Mouse (Mus musculus): ENCODE results near the gene Wdfy4. TPM values are rescaled to one million over a fixed set of nuclear protein-coding genes. Genes with fewer than 3 reads are reported as not detected.

Gene Wdfy4
- polyA plus RNA-seq, 1 experiment from 2014 or later: 0.45 TPM

- Histone ChIP-seq H3K27ac (ENCODE audit: low read length) (no peak overlapping the region), H3K4me2 (ENCODE audit: low read length) (no peak overlapping the region), H3K4me3 (ENCODE audit: low read depth, low read length) (no peak overlapping the region), H3K9me3 (replicated peaks; ENCODE audit: control insufficient read depth, low read length, poor library complexity, severe bottlenecking) (no peaks in the 10 kb centered on the region), H3K4me1 (ENCODE audit: control insufficient read depth, insufficient read depth, low read length) (no peaks in the 10 kb centered on the region), H3K36me3 (ENCODE audit: control insufficient read depth, insufficient read depth, low read length) (no peaks in the 10 kb centered on the region), H3K9ac (ENCODE audit: low read depth, low read length) (no peak overlapping the region), H3K27me3 (ENCODE audit: control insufficient read depth, insufficient read depth, low read depth, low read length) (no peaks in the 10 kb centered on the region)
- 78% methylated on average over 4 of the region's 4 CpGs for WGBS
- no peak for ATAC-seq
These were observed 10.1 kb downstream of the Wdfy4 start for GRCm38 (mm10) chr14:33175059-33175821.

DNA sequence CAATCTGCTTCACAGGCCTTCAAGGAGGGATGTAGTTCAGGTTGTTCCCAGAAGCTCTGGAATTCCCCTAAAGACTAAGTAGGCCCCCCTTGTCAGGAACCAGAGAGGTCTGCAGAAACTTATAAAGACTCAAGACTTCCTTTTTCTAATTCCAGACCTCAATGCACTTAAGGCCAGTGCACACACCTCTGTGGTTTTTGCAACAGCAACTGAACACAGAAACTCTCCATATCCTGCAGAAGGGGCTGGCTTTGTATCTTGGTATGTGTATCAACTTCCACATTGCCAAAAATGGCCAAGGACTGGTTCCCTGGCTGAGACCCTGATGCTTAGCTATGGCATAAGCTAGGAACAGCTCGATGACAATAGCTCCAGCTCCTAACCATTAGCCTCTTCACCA is 13.4 kb downstream of the Wdfy4 start:
- no peaks in the 10 kb centered on the region for H3K9me3 ChIP-seq (replicated peaks; ENCODE audit: control insufficient read depth, low read length, poor library complexity, severe bottlenecking)
- no peak overlapping the region for H3K27ac ChIP-seq (ENCODE audit: low read length)
- no peak overlapping the region for H3K4me2 ChIP-seq (ENCODE audit: low read length)
- 77% methylated on average over 1 of the region's 1 CpGs for WGBS
- no peaks in the 10 kb centered on the region for H3K27me3 ChIP-seq (ENCODE audit: control insufficient read depth, insufficient read depth, low read depth, low read length)
- H3K9ac ChIP-seq (ENCODE audit: low read depth, low read length): no peak overlapping the region
- no peaks in the 10 kb centered on the region for H3K36me3 ChIP-seq (ENCODE audit: control insufficient read depth, insufficient read depth, low read length)
- no peak for ATAC-seq
- H3K4me1 ChIP-seq (ENCODE audit: control insufficient read depth, insufficient read depth, low read length): no peaks in the 10 kb centered on the region
- H3K4me3 ChIP-seq (ENCODE audit: low read depth, low read length): no peak overlapping the region

GRCm38 (mm10) chr14:33168750-33169149 is 16.6 kb downstream of the Wdfy4 start:
- no peaks in the 10 kb centered on the region for H3K36me3 ChIP-seq (ENCODE audit: control insufficient read depth, insufficient read depth, low read length)
- no peaks in the 10 kb centered on the region for H3K4me1 ChIP-seq (ENCODE audit: control insufficient read depth, insufficient read depth, low read length)
- no peak overlapping the region for H3K27ac ChIP-seq (ENCODE audit: low read length)
- 93% methylated on average over 4 of the region's 4 CpGs for WGBS
- no peaks in the 10 kb centered on the region for H3K27me3 ChIP-seq (ENCODE audit: control insufficient read depth, insufficient read depth, low read depth, low read length)
- H3K4me3 ChIP-seq (ENCODE audit: low read depth, low read length): no peak overlapping the region
- no peaks in the 10 kb centered on the region for H3K9me3 ChIP-seq (replicated peaks; ENCODE audit: control insufficient read depth, low read length, poor library complexity, severe bottlenecking)
- ATAC-seq: no peak
- no peak overlapping the region for H3K4me2 ChIP-seq (ENCODE audit: low read length)
- no peak overlapping the region for H3K9ac ChIP-seq (ENCODE audit: low read depth, low read length)

GRCm38 (mm10) chr14:33162238-33162637 is 23.1 kb downstream of the Wdfy4 start:
- Histone ChIP-seq H3K4me1 (ENCODE audit: control insufficient read depth, insufficient read depth, low read length) (no peaks in the 10 kb centered on the region), H3K9me3 (replicated peaks; ENCODE audit: control insufficient read depth, low read length, poor library complexity, severe bottlenecking) (no peaks in the 10 kb centered on the region), H3K27ac (ENCODE audit: low read length) (no peak overlapping the region), H3K27me3 (ENCODE audit: control insufficient read depth, insufficient read depth, low read depth, low read length) (no peaks in the 10 kb centered on the region), H3K4me3 (ENCODE audit: low read depth, low read length) (no peak overlapping the region), H3K9ac (ENCODE audit: low read depth, low read length) (no peak overlapping the region), H3K4me2 (ENCODE audit: low read length) (no peak overlapping the region), H3K36me3 (ENCODE audit: control insufficient read depth, insufficient read depth, low read length) (no peaks in the 10 kb centered on the region)
- ATAC-seq: no peak
- 85% methylated on average over 5 of the region's 5 CpGs for WGBS

- no peak overlapping the region for H3K4me2 ChIP-seq (ENCODE audit: low read length)
- ATAC-seq: no peak
- H3K4me1 ChIP-seq (ENCODE audit: control insufficient read depth, insufficient read depth, low read length): no peaks in the 10 kb centered on the region
- no peak overlapping the region for H3K9ac ChIP-seq (ENCODE audit: low read depth, low read length)
- no peaks in the 10 kb centered on the region for H3K27me3 ChIP-seq (ENCODE audit: control insufficient read depth, insufficient read depth, low read depth, low read length)
- H3K9me3 ChIP-seq (replicated peaks; ENCODE audit: control insufficient read depth, low read length, poor library complexity, severe bottlenecking): no peaks in the 10 kb centered on the region
- H3K27ac ChIP-seq (ENCODE audit: low read length): no peak overlapping the region
- WGBS: 76% methylated on average over 3 of the region's 3 CpGs
- H3K4me3 ChIP-seq (ENCODE audit: low read depth, low read length): no peak overlapping the region
- no peaks in the 10 kb centered on the region for H3K36me3 ChIP-seq (ENCODE audit: control insufficient read depth, insufficient read depth, low read length)
These were observed 27.0 kb downstream of the Wdfy4 start for GRCm38 (mm10) chr14:33158268-33158667.

DNA sequence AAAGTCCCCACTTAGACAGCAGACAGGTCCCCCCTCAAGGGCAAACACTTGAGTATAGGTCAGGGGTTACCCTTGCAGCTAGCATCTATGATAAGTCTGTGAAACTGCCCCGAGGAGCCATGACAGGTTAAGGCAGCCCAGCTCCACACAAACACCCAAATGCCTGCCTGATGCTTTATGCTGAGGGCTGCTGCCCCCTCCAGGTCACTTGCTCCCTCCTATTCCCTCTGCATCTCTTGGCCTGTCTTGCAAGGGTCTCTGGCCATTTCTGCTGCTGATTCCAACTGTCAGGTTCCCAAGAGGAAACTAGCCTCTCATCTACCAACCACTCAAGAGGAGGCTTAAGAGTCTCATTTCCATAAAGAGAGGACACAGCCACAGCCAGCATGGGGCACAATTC is 32.4 kb downstream of the Wdfy4 start:
- no peak overlapping the region for H3K9ac ChIP-seq (ENCODE audit: low read depth, low read length)
- 73% methylated on average over 1 of the region's 1 CpGs for WGBS

DNA sequence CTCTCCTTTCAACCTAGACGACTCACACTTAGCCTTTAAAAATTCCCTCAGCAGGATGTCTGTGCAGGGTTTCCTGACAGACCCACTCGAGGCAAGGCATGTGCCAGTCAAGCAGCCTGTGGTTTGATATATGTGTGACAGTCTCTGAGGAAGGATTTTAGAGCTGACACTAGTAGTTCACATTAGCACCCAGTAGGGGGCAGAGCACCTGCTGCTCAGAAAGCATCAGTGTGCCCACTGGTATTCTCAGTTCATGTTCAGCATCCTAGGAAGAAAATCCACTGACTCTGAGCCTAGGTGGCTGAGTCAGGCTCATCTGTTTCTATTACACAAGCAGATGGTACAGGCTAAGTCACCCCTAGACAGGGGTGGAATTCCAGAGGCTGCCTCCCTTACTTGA is 39.0 kb downstream of the Wdfy4 start:
- no peaks in the 10 kb centered on the region for H3K36me3 ChIP-seq (ENCODE audit: control insufficient read depth, insufficient read depth, low read length)

More for the DNA sequence above, 32.4 kb downstream of the Wdfy4 start:
- 0 out of 2 replicates have a peak, but pooled peaks cover under 1% of the 10 kb centered on the region for H3K27me3 ChIP-seq (ENCODE audit: control insufficient read depth, insufficient read depth, low read depth, low read length)
- no peaks in the 10 kb centered on the region for H3K4me1 ChIP-seq (ENCODE audit: control insufficient read depth, insufficient read depth, low read length)
- H3K4me2 ChIP-seq (ENCODE audit: low read length): no peak overlapping the region
- ATAC-seq: no peak
- H3K36me3 ChIP-seq (ENCODE audit: control insufficient read depth, insufficient read depth, low read length): no peaks in the 10 kb centered on the region
- no peak overlapping the region for H3K4me3 ChIP-seq (ENCODE audit: low read depth, low read length)
- H3K9me3 ChIP-seq (replicated peaks; ENCODE audit: control insufficient read depth, low read length, poor library complexity, severe bottlenecking): no peaks in the 10 kb centered on the region
- H3K27ac ChIP-seq (ENCODE audit: low read length): no peak overlapping the region

DNA sequence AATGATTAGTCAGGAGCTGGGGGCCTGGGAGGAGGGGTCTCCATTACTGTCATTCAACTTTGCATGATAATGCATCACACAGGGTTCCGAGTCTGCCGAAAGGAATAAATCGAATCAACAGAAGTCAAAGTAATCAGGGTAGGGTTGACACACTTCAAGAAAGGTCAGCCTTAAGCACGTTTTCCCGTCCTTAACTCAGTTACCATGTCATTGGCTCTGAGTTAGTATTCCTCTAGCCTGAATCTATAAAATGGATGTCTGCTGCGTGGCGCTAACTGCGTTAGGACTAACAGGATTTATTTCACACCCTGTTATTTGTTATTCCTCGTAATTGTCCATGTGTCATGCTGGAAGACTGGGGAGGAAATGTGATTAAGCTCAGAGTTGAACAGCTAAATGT is 48.5 kb downstream of the Wdfy4 start:
- ATAC-seq: 0 out of 2 replicates have a peak, but pooled peaks have one; percentile 39
- Histone ChIP-seq H3K4me2 (ENCODE audit: low read length) (peak overlapping the region; percentile 32), H3K27ac (ENCODE audit: low read length) (no peak overlapping the region), H3K27me3 (ENCODE audit: control insufficient read depth, insufficient read depth, low read depth, low read length) (0 out of 2 replicates have a peak, but pooled peaks cover 6% of the 10 kb centered on the region), H3K9ac (ENCODE audit: low read depth, low read length) (no peak overlapping the region), H3K9me3 (replicated peaks; ENCODE audit: control insufficient read depth, low read length, poor library complexity, severe bottlenecking) (no peaks in the 10 kb centered on the region), H3K4me1 (ENCODE audit: control insufficient read depth, insufficient read depth, low read length) (no peaks in the 10 kb centered on the region), H3K4me3 (ENCODE audit: low read depth, low read length) (no peak overlapping the region), H3K36me3 (ENCODE audit: control insufficient read depth, insufficient read depth, low read length) (no peaks in the 10 kb centered on the region)
- WGBS: 33% methylated on average over 9 of the region's 9 CpGs

More for the DNA sequence above, 39.0 kb downstream of the Wdfy4 start:
- Histone ChIP-seq H3K9ac (ENCODE audit: low read depth, low read length) (no peak overlapping the region), H3K4me1 (ENCODE audit: control insufficient read depth, insufficient read depth, low read length) (no peaks in the 10 kb centered on the region), H3K4me3 (ENCODE audit: low read depth, low read length) (no peak overlapping the region), H3K9me3 (replicated peaks; ENCODE audit: control insufficient read depth, low read length, poor library complexity, severe bottlenecking) (no peaks in the 10 kb centered on the region), H3K4me2 (ENCODE audit: low read length) (no peak overlapping the region), H3K27ac (ENCODE audit: low read length) (no peak overlapping the region), H3K27me3 (ENCODE audit: control insufficient read depth, insufficient read depth, low read depth, low read length) (peaks cover 10% of the 10 kb centered on the region; the same call in 1 of the 2 replicates)
- WGBS: 20% methylated on average over 2 of the region's 2 CpGs
- ATAC-seq: no peak

GRCm38 (mm10) chr14:33135170-33135569 is 50.1 kb downstream of the Wdfy4 start:
- Histone ChIP-seq H3K9ac (ENCODE audit: low read depth, low read length) (no peak overlapping the region), H3K27me3 (ENCODE audit: control insufficient read depth, insufficient read depth, low read depth, low read length) (0 out of 2 replicates have a peak, but pooled peaks cover 6% of the 10 kb centered on the region), H3K36me3 (ENCODE audit: control insufficient read depth, insufficient read depth, low read length) (no peaks in the 10 kb centered on the region), H3K4me2 (ENCODE audit: low read length) (no peak overlapping the region), H3K4me3 (ENCODE audit: low read depth, low read length) (no peak overlapping the region), H3K27ac (ENCODE audit: low read length) (no peak overlapping the region), H3K4me1 (ENCODE audit: control insufficient read depth, insufficient read depth, low read length) (no peaks in the 10 kb centered on the region), H3K9me3 (replicated peaks; ENCODE audit: control insufficient read depth, low read length, poor library complexity, severe bottlenecking) (no peaks in the 10 kb centered on the region)
- ATAC-seq: no peak
- WGBS: 91% methylated on average over 6 of the region's 6 CpGs
